Mouse (Mus musculus) liver, adult 2 months (tissue): ENCODE data around the gene Nxph1. TPM values are rescaled to one million over a fixed set of nuclear protein-coding genes. Genes with fewer than 3 reads are reported as not detected.
A peak's percentile ranks its signal among the peaks of the same experiment; 100 is the strongest.

Source experiments
- DNase-seq: peaks from one replicate; pipeline ENCODE4 v3.0.0-alpha.2; 2011; ENCODE audit warnings: low read depth, low spot score; ENCODE audit errors: extremely low read depth
- H3K27ac ChIP-seq: fragments of 200-500 bp; replicated peaks from 2 replicates; pipeline ENCODE4 v1.5.1; 2012; ENCODE audit warnings: low read depth, mild to moderate bottlenecking, control low read depth, inconsistent platforms, low read length; ENCODE audit not compliant: insufficient read depth
- H3K27me3 ChIP-seq: fragments of 200-500 bp; 2 replicates; pipeline ENCODE4 v1.6.1; 2012; ENCODE audit warnings: mild to moderate bottlenecking, moderate library complexity, low read length, inconsistent platforms; ENCODE audit not compliant: control insufficient read depth, insufficient read depth
- H3K36me3 ChIP-seq: fragments of 200-500 bp; 2 replicates; pipeline ENCODE4 v1.6.1; 2012; ENCODE audit warnings: low read length, inconsistent platforms; ENCODE audit not compliant: control insufficient read depth, insufficient read depth
- H3K4me1 ChIP-seq: fragments of 200-500 bp; 2 replicates; pipeline ENCODE4 v1.6.1; 2011; ENCODE audit warnings: low read length; ENCODE audit not compliant: control insufficient read depth, insufficient read depth
- H3K4me3 ChIP-seq: fragments of 200-500 bp; 2 replicates; pipeline ENCODE4 v1.5.1; 2011; ENCODE audit warnings: low read depth, mild to moderate bottlenecking, control low read depth, low read length, moderate library complexity; ENCODE audit not compliant: insufficient read depth
- H3K79me2 ChIP-seq: fragments of 200-500 bp; 2 replicates; pipeline ENCODE4 v1.6.1; 2012; ENCODE audit warnings: inconsistent platforms, mild to moderate bottlenecking, low read length, moderate library complexity; ENCODE audit not compliant: control insufficient read depth, insufficient read depth
- H3K9ac ChIP-seq: fragments of 200-500 bp; 2 replicates; pipeline ENCODE4 v1.6.1; 2012; ENCODE audit warnings: low read depth, mild to moderate bottlenecking, control low read depth, inconsistent platforms, low read length
- CTCF ChIP-seq: fragments of 200-500 bp; IDR thresholded peaks from 2 replicates; pipeline ENCODE4 v1.5.1; 2011; ENCODE audit warnings: low read depth, low read length, control low read depth
- POLR2A ChIP-seq: fragments of 200-500 bp; IDR thresholded peaks from 2 replicates; pipeline ENCODE4 v1.6.1; 2011; ENCODE audit warnings: low read length, control low read depth; ENCODE audit not compliant: insufficient read depth; ENCODE audit errors: extremely low read depth
- WGBS: fragments of 180-500 bp; shearing (Covaris S2); methylation state at CpG from one replicate; pipeline ENCODE4 v1.1.7; 2018; 5-methylcytosine and 5-hydroxymethylcytosine counted together
- polyA plus RNA-seq: library from polyadenylated mRNA; depleted of rRNA; stranded (reverse); fragments of >200 nt; gene quantifications from 2 replicates; pipeline ENCODE4 v1.2.3, GENCODE M21; 2012
- total RNA-seq: library from RNA; depleted of rRNA; stranded (reverse); fragments of >200 nt; gene quantifications from 2 replicates; pipeline ENCODE4 v1.2.3, GENCODE M21; 2014

The Nxph1 gene
- total and polyA plus RNA-seq, 2 experiments = 0.09 TPM; not detected in 1

DNA sequence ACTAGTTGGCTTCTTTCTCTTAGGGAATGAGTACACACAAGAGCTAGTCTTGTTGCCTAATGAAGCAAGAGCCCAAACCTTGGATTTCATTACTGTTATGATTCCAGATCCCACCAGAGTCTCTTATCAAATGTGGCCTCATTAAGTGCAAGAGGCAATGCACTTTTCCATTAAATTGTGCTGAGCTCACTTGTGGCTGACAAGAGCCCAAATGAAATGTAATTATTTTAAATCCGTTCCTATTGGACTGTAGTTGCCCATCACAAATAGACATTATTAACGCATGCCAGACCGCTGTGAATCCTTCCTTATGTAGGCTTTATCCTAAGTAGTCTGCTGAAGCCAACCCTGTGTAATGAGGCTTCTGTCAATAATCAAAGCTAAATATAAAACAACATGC lies 118.2 kb downstream of the Nxph1 start:
- H3K36me3 ChIP-seq = no peaks in the 10 kb centered on the region
- no peak overlapping the region for H3K4me3 ChIP-seq
- 85% methylated on average over 3 of the region's 3 CpGs for WGBS
- H3K4me1 ChIP-seq = peaks cover 14% of the 10 kb centered on the region
- no peak for TF ChIP-seq CTCF
- no peak for TF ChIP-seq POLR2A
- H3K9ac ChIP-seq = no peak overlapping the region
- H3K27me3 ChIP-seq = no peaks in the 10 kb centered on the region
- H3K27ac ChIP-seq = no peak overlapping the region
- DNase-seq = no peak
- H3K79me2 ChIP-seq = no peaks in the 10 kb centered on the region

DNA sequence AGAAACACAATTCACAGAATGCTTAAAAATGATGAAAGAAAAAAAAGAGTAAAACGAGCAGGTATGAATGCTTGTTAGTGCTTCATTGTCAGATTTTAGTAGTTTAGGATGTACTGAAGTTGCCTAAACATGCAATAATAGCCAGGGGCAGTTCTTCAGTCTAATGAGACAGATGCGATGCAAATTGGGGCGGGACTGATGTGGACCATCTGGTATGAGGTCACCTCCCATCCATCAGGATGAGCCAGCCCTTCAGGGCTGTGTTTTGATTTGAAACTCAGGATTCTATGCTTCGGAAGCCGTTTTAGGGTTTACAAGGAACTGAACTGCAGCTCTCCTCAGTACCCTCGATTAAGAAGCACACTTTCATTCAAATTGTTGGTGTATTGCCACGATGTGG lies 121.7 kb downstream of the Nxph1 start:
- WGBS = 75% methylated on average over 7 of the region's 7 CpGs
- H3K9ac ChIP-seq = no peak overlapping the region
- TF ChIP-seq CTCF = no peak
- no peak for TF ChIP-seq POLR2A
- no peak overlapping the region for H3K4me3 ChIP-seq
- H3K4me1 ChIP-seq = peaks cover 8% of the 10 kb centered on the region; the same call in 1 of the 2 replicates
- H3K79me2 ChIP-seq = no peaks in the 10 kb centered on the region
- no peak overlapping the region for H3K27ac ChIP-seq
- H3K36me3 ChIP-seq = no peaks in the 10 kb centered on the region
- DNase-seq = no peak
- H3K27me3 ChIP-seq = no peaks in the 10 kb centered on the region

DNA sequence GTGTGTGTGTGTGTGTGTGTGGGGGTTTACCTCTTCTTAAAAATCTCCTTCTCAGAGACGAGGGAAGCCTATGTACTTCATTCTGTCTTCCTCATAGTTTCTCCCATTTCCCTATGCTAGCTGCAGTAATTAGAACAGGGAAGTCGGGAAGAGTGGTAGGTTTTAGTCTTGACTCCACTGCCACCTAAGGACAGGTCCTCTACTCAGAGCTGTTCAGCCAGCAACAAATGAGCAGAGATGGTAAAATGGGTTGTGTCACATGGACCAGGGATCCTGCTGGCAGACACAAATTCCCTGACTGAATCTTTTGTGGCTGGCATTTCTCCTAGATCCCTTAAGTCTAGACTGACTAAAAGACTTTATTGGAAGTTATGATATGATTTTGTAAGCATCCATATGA lies 128.2 kb downstream of the Nxph1 start:
- WGBS = 56% methylated on average over 2 of the region's 2 CpGs
- Histone ChIP-seq H3K4me1 (peaks cover 6% of the 10 kb centered on the region; the same call in 1 of the 2 replicates), H3K27ac (no peak overlapping the region), H3K27me3 (no peaks in the 10 kb centered on the region), H3K79me2 (no peaks in the 10 kb centered on the region), H3K9ac (no peak overlapping the region), H3K4me3 (no peak overlapping the region), H3K36me3 (no peaks in the 10 kb centered on the region)
- peak; percentile 80 for DNase-seq
- TF ChIP-seq POLR2A (no peak), CTCF (0 out of 2 replicates have a peak, but pooled peaks have one; percentile 8)

GRCm38 (mm10) chr6:9077793-9078689 lies 129.8 kb downstream of the Nxph1 start:
- WGBS = 12% methylated on average over 4 of the region's 4 CpGs
- peak; percentile 98 for DNase-seq
- no peaks in the 10 kb centered on the region for H3K36me3 ChIP-seq

DNA sequence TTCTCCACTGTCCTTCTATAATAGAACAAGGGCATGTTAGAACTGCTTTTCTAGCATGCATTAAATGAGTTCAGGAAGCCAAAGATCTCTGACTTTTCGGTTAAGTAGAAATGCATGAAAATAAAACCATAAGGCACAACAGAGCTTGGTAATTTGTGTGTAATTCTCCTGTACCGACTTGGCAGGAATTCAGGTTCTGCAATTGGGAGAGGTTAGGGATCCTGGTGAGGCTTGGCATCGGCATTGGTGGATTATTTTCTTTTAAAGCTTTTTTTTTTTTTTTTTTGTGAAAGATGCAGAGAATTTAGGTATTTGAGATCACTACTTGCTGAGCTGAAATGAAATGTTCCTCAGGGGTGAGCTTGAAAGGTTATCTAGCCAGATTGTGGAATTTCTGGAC lies 135.6 kb downstream of the Nxph1 start:
- no peaks in the 10 kb centered on the region for H3K36me3 ChIP-seq
- 83% methylated on average over 3 of the region's 3 CpGs for WGBS
- no peaks in the 10 kb centered on the region for H3K4me1 ChIP-seq
- no peak overlapping the region for H3K27ac ChIP-seq
- no peak for DNase-seq
- H3K27me3 ChIP-seq = no peaks in the 10 kb centered on the region
- H3K4me3 ChIP-seq = no peak overlapping the region
- H3K79me2 ChIP-seq = no peaks in the 10 kb centered on the region; the same call in 1 of the 2 replicates
- no peak for TF ChIP-seq POLR2A
- H3K9ac ChIP-seq = no peak overlapping the region

More at GRCm38 (mm10) chr6:9077793-9078689, 129.8 kb downstream of the Nxph1 start:
- Histone ChIP-seq H3K4me3 (no peak overlapping the region), H3K27ac (no peak overlapping the region), H3K4me1 (peaks cover 6% of the 10 kb centered on the region; the same call in 1 of the 2 replicates), H3K79me2 (no peaks in the 10 kb centered on the region; the same call in 1 of the 2 replicates), H3K9ac (no peak overlapping the region), H3K27me3 (no peaks in the 10 kb centered on the region)
- no peak for TF ChIP-seq POLR2A
- TF ChIP-seq CTCF = no peak

DNA sequence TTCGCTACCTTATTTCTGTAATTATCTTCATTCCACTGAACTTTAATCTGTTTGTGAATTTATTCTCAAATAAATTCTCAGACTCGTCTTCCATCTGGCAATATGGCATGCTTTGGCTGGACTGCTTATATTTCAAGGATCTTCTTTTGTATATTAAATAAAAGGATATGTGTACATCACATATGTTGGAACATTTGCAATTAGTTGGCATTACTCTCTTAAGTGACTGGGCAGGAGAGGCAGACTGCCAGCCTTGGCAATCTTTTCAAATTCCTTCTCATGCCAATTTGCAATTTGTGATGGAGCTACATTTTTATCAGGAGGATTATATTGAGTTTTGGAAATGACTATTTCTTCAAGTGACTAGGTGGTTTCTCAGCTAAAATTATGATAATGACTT lies 149.1 kb downstream of the Nxph1 start:
- no peak overlapping the region for H3K27ac ChIP-seq
- DNase-seq = no peak
- no peaks in the 10 kb centered on the region for H3K4me1 ChIP-seq
- H3K9ac ChIP-seq = no peak overlapping the region
- H3K4me3 ChIP-seq = no peak overlapping the region
- 82% methylated on average over 2 of the region's 2 CpGs for WGBS
- no peaks in the 10 kb centered on the region for H3K36me3 ChIP-seq
- H3K27me3 ChIP-seq = no peaks in the 10 kb centered on the region
- TF ChIP-seq POLR2A = no peak
- TF ChIP-seq CTCF = no peak
- no peaks in the 10 kb centered on the region for H3K79me2 ChIP-seq
